Mouse (Mus musculus) ES-Bruce4 (cell line): Measurements from ENCODE around the gene Cul3.

Experiments used
- CTCF ChIP-seq: IDR thresholded peaks from one replicate; pipeline ENCODE4 v1.8.1; 2011; ENCODE audit warnings: low read depth, low read length
- POLR2A ChIP-seq: IDR thresholded peaks from one replicate; pipeline ENCODE4 v1.8.1; 2011; ENCODE audit warnings: low read length; ENCODE audit not compliant: insufficient read depth

DNA sequence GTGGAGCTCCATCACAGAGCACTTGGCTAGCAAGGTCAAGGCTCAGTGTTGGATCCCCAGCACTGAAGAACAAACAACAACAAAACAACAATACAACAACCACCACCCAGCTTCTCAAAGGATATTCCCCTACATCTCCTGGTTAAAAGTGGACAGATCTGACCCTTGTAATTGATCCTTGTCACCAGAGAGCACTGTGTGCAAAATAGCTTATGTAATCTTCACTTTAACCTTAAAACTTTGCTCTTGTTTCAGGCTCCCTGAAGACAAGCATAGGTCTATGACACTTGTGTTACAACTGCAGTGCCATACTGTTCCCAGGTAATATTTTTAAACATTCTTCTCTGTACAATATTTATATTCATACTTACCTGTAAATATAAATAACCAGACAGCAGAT lies 93.1 kb downstream of the Cul3 start:
- TF ChIP-seq CTCF = no peak
- TF ChIP-seq POLR2A = no peak
